Mouse (Mus musculus) kidney, postnatal 25 days (tissue): ENCODE data around the gene AA467197.

Experiments used
- DNase-seq, 2 experiments: peaks; one replicate each; pipeline ENCODE4 v3.0.0; 2021; ENCODE audit warnings: mixed read lengths in 2 of 2

The AA467197 gene

GRCm38 (mm10) chr2:122636686-122637085 is at the start of gene AA467197:
TSS of gene AA467197 (plus strand) at chr2:122636986.
- no peak for DNase-seq

GRCm38 (mm10) chr2:122587861-122588519 is 48.8 kb upstream of the AA467197 start:
- no peak for DNase-seq

GRCm38 (mm10) chr2:122590351-122590750 is 46.4 kb upstream of the AA467197 start:
- DNase-seq: peak in 1 of 2 experiments; percentile 31

GRCm38 (mm10) chr2:122591213-122591612 is 45.6 kb upstream of the AA467197 start:
- DNase-seq: no peak

GRCm38 (mm10) chr2:122595461-122595860 is 41.3 kb upstream of the AA467197 start:
- DNase-seq: no peak

GRCm38 (mm10) chr2:122599736-122600135 is 37.0 kb upstream of the AA467197 start:
- DNase-seq: no peak

GRCm38 (mm10) chr2:122601354-122601753 is 35.4 kb upstream of the AA467197 start:
- DNase-seq: no peak

GRCm38 (mm10) chr2:122605829-122606228 is 31.0 kb upstream of the AA467197 start:
- no peak for DNase-seq

- DNase-seq: peak; percentile 34 to 68
Observed at GRCm38 (mm10) chr2:122608820-122609219, 28.0 kb upstream of the AA467197 start.

- peak; percentile 77 to 92 for DNase-seq
Observed at GRCm38 (mm10) chr2:122610746-122611653, 25.8 kb upstream of the AA467197 start, which contains the start of gene Gatm. TSS of gene Gatm (minus strand) at chr2:122611303.

GRCm38 (mm10) chr2:122611654-122611973 is 25.2 kb upstream of the AA467197 start:
- DNase-seq: no peak

GRCm38 (mm10) chr2:122616237-122616636 is 20.5 kb upstream of the AA467197 start:
- no peak for DNase-seq

GRCm38 (mm10) chr2:122617792-122618191 is 19.0 kb upstream of the AA467197 start:
- DNase-seq: no peak

GRCm38 (mm10) chr2:122618719-122619118 is 18.1 kb upstream of the AA467197 start:
- no peak for DNase-seq

GRCm38 (mm10) chr2:122621337-122622110 is 15.3 kb upstream of the AA467197 start:
- DNase-seq: no peak

- no peak for DNase-seq
Observed at GRCm38 (mm10) chr2:122625930-122626329, 10.9 kb upstream of the AA467197 start.

GRCm38 (mm10) chr2:122628976-122629375 is 7.8 kb upstream of the AA467197 start:
- DNase-seq: peak; percentile 86 to 89

- DNase-seq: no peak
Observed at GRCm38 (mm10) chr2:122629871-122630270, 6.9 kb upstream of the AA467197 start.

- DNase-seq: peak; percentile 87 to 95
Observed at GRCm38 (mm10) chr2:122630465-122631225, 6.1 kb upstream of the AA467197 start.

GRCm38 (mm10) chr2:122631226-122631801 is 5.5 kb upstream of the AA467197 start:
- peak; percentile 68 to 84 for DNase-seq

GRCm38 (mm10) chr2:122637526-122637997 is 776 bp downstream of the AA467197 start:
- peak; percentile 84 to 86 for DNase-seq

- no peak for DNase-seq
Observed at GRCm38 (mm10) chr2:122638029-122638428, 1.2 kb downstream of the AA467197 start.
